Mouse (Mus musculus) E14TG2a.4 (cell line): ENCODE results near the gene Agbl1.

Experiments
- CTCF ChIP-seq: conservative IDR thresholded peaks from 2 replicates; pipeline ENCODE4 v1.5.1; 2014; ENCODE audit warnings: low read length
- NANOG ChIP-seq: IDR thresholded peaks from 2 replicates; pipeline ENCODE4 v1.6.1; 2014; ENCODE audit warnings: borderline replicate concordance, low read length, mixed read lengths

- TF ChIP-seq CTCF, result no peak
- no peak for TF ChIP-seq NANOG
Measured at GRCm38 (mm10) chr7:76411933-76412587, 182.4 kb downstream of the Agbl1 start.
